Mouse (Mus musculus) small intestine, adult 2 months (tissue): Measurements from ENCODE around the gene Rbm4b.

Experiments
- CTCF ChIP-seq: fragments of 200-500 bp; IDR thresholded peaks from 2 replicates; pipeline ENCODE4 v1.5.1; 2012; ENCODE audit warnings: low read depth, mild to moderate bottlenecking, control low read depth, inconsistent platforms, low read length, moderate library complexity, mixed read lengths; ENCODE audit not compliant: insufficient replicate concordance, insufficient read length; ENCODE audit errors: extremely low read depth
- POLR2A ChIP-seq: fragments of 200-500 bp; IDR thresholded peaks from 2 replicates; pipeline ENCODE4 v1.6.1; 2012; ENCODE audit warnings: low read depth, mild to moderate bottlenecking, control low read depth, inconsistent platforms, low read length, moderate library complexity

- no peak for TF ChIP-seq CTCF
- no peak for TF ChIP-seq POLR2A
These were observed 45.1 kb upstream of the Rbm4b start, which contains the start of gene Sptbn2 for GRCm38 (mm10) chr19:4711098-4711600.
